8 mouse cellular contexts compared by ENCODE assay signal in genomic region chr15:79689662-79690425, GRCm38 (mm10). TPM values are rescaled to one million over a fixed set of nuclear protein-coding genes. Genes with fewer than 3 reads are reported as not detected.
DNase-seq lines count a peak whose midpoint lies in the region; ATAC-seq and TF ChIP-seq lines count a peak whose summit lies in the region.

No protein-coding gene starts in this region.

- peaks cover 5% of the 10 kb centered on the region for H3K79me2 ChIP-seq in heart, adult 2 months (replicated peaks; ENCODE audit: control insufficient read depth, insufficient read depth, low read length)
- H3K79me2 ChIP-seq in C2C12 (ENCODE audit: control insufficient read depth, insufficient read depth): peaks cover 69% of the 10 kb centered on the region

- no peaks in the 10 kb centered on the region for H3K27me3 ChIP-seq in heart, adult 2 months (ENCODE audit: control insufficient read depth, insufficient read depth, low read length)
- no peaks in the 10 kb centered on the region for H3K27me3 ChIP-seq in C2C12 (ENCODE audit: control insufficient read depth, insufficient read depth, insufficient read length)
- H3K27me3 ChIP-seq in forebrain, embryonic 12.5 days: no peaks in the 10 kb centered on the region
- H3K27me3 ChIP-seq in liver, embryonic 13.5 days: no peaks in the 10 kb centered on the region

- peak overlapping the region; percentile 98 for H3K4me2 ChIP-seq in forebrain, embryonic 12.5 days
- H3K4me2 ChIP-seq in liver, embryonic 13.5 days: peak overlapping the region; percentile 82

- 0 out of 2 replicates have a peak, but pooled peaks have one; percentile 42 for TF ChIP-seq EP300 in heart, adult 2 months (IDR thresholded peaks at IDR 0.05; ENCODE audit: insufficient read depth, low read depth, low read length)

- H3K27ac ChIP-seq in heart, adult 2 months: peak overlapping the region; percentile 57
- H3K27ac ChIP-seq in forebrain, embryonic 12.5 days: peak overlapping the region; percentile 53; the same call in 1 of the 2 replicates
- peak overlapping the region; percentile 95 for H3K27ac ChIP-seq in liver, embryonic 13.5 days

- intact Hi-C loops in heart, adult 2 months (cut with DNase I): loop anchor here (2.0 to 5.0 kb wide), 2 partner anchors 37 to 53 kb away; partner anchors contain the start of gene Sun2
- intact Hi-C loops in heart, postnatal 10 days (cut with DNase I): loop anchor here (2.0 kb wide), 1 partner anchor 49 kb away; no protein-coding TSS in a partner anchor
- intact Hi-C loops in left cerebral cortex, postnatal 14 days (cut with DNase I): no loop called here

- peaks cover 58% of the 10 kb centered on the region for H3K79me3 ChIP-seq in C2C12 (ENCODE audit: low read depth)

- no peak for ATAC-seq in forebrain, embryonic 12.5 days (ENCODE audit: low FRiP score)
- no peak for ATAC-seq in liver, embryonic 13.5 days (ENCODE audit: low read depth)
- no peak for ATAC-seq in inflammation-experienced regulatory T-cells, adult 6 months

- no peak for TF ChIP-seq CTCF in heart, adult 2 months (IDR thresholded peaks at IDR 0.05)
- no peak for TF ChIP-seq CTCF in C2C12 (IDR thresholded peaks at IDR 0.05; ENCODE audit: control insufficient read depth, insufficient read depth, insufficient read length)

- no peaks in the 10 kb centered on the region for H3K9me3 ChIP-seq in forebrain, embryonic 12.5 days
- no peaks in the 10 kb centered on the region for H3K9me3 ChIP-seq in liver, embryonic 13.5 days (replicated peaks)

- TF ChIP-seq POLR2A in heart, adult 2 months (IDR thresholded peaks at IDR 0.05; ENCODE audit: insufficient read depth, low read depth, low read length): no peak

- peaks cover 17% of the 10 kb centered on the region for H3K4me1 ChIP-seq in heart, adult 2 months (ENCODE audit: control insufficient read depth, insufficient read depth, low read length)
- peaks cover 58% of the 10 kb centered on the region for H3K4me1 ChIP-seq in forebrain, embryonic 12.5 days
- H3K4me1 ChIP-seq in liver, embryonic 13.5 days (replicated peaks): peaks cover 74% of the 10 kb centered on the region

- no peaks in the 10 kb centered on the region; the same call in none of the 2 replicates for H3K36me3 ChIP-seq in heart, adult 2 months (ENCODE audit: control insufficient read depth, insufficient read depth, low read length)
- H3K36me3 ChIP-seq in C2C12 (ENCODE audit: control insufficient read depth, insufficient read depth): peaks cover 9% of the 10 kb centered on the region
- H3K36me3 ChIP-seq in forebrain, embryonic 12.5 days (replicated peaks): peaks cover 7% of the 10 kb centered on the region
- H3K36me3 ChIP-seq in liver, embryonic 13.5 days: no peaks in the 10 kb centered on the region; the same call in 1 of the 2 replicates

- peak overlapping the region; percentile 24 for H3K9ac ChIP-seq in heart, adult 2 months (ENCODE audit: low read depth, low read length)
- H3K9ac ChIP-seq in forebrain, embryonic 12.5 days: peak overlapping the region; percentile 38; the same call in 1 of the 2 replicates
- peak overlapping the region; percentile 75 for H3K9ac ChIP-seq in liver, embryonic 13.5 days

- DNase-seq in heart, adult 2 months: no peak
- no peak for DNase-seq in heart, postnatal 10 days
- DNase-seq in liver, embryonic 13.5 days: no peak
- DNase-seq in urinary bladder, adult 18-20 months (ENCODE audit: low spot score in 2 of 2): no peak
- no peak for DNase-seq in left cerebral cortex, postnatal 14 days (ENCODE audit: low spot score in 2 of 2)

- peak overlapping the region; percentile 55 for H3K4me3 ChIP-seq in heart, adult 2 months
- H3K4me3 ChIP-seq in C2C12 (ENCODE audit: insufficient read depth, poor library complexity, severe bottlenecking): no peak overlapping the region
- peak overlapping the region; percentile 91 for H3K4me3 ChIP-seq in forebrain, embryonic 12.5 days (replicated peaks)
- H3K4me3 ChIP-seq in liver, embryonic 13.5 days (replicated peaks): peak overlapping the region; percentile 57

- H3ac ChIP-seq in C2C12 (ENCODE audit: control insufficient read depth, insufficient read length, low read depth): no peak overlapping the region

- 12% methylated on average over 24 of the region's 24 CpGs for WGBS in heart, adult 2 months
- WGBS in forebrain, embryonic 12.5 days: 19% methylated on average over 24 of the region's 24 CpGs
- WGBS in liver, embryonic 13.5 days (ENCODE audit: insufficient replicate concordance): 14% methylated on average over 24 of the region's 24 CpGs

TF ChIP-seq in C2C12, 6 proteins besides CTCF, POLR2A, EP300 and RAD21:
- no peak for TF ChIP-seq FOSL1 (IDR thresholded peaks at IDR 0.05; ENCODE audit: insufficient read depth, low read length, poor library complexity, severe bottlenecking)
- TF ChIP-seq CEBPB (IDR thresholded peaks at IDR 0.05; ENCODE audit: low read depth): peak; percentile 48
- peak; percentile 5 for TF ChIP-seq MYOD1 (IDR thresholded peaks at IDR 0.05; ENCODE audit: control insufficient read depth, insufficient read length, low read depth)

RNA-seq across cellular contexts. Expression of gene Gtpbp1, which starts 0.8 kb away (rescaled TPM):
- total RNA-seq in heart, adult 2 months (2021): 10 to 100 TPM; 26.9 to 30.1 TPM
- polyA plus RNA-seq in heart, adult 2 months (2012; rRNA removed): 27.0 and 30.5 TPM in 2 replicates
- total RNA-seq in heart, postnatal 10 days (2021): 10 to 100 TPM; 36.1 to 37.8 TPM
- 62.5 TPM for polyA plus RNA-seq in C2C12 (2012; fragmentation: generic; extraction: Trizol)
- 51.5 and 55.7 TPM in 2 replicates for polyA plus RNA-seq in forebrain, embryonic 12.5 days (2016; fragmentation: Nextera tagmentation; extraction: Ambion mirVana)
- 32.6 and 36.9 TPM in 2 replicates for polyA plus RNA-seq in liver, embryonic 13.5 days (2015; fragmentation: Nextera tagmentation; extraction: Ambion mirVana)
- 10 to 100 TPM; 18.7 to 22.5 (median 21.5) TPM for polyA plus RNA-seq in inflammation-experienced regulatory T-cells, adult 6 months (2017; shearing (Covaris generic))
- 10 to 100 TPM; 44.1 to 44.7 TPM for total RNA-seq in left cerebral cortex, postnatal 14 days (2021)

RNA-seq across cellular contexts. Expression of gene Josd1, which starts 2.1 kb away (rescaled TPM):
- 10 to 100 TPM; 22.1 to 24.9 TPM for total RNA-seq in heart, adult 2 months (2021)
- polyA plus RNA-seq in heart, adult 2 months (2012; rRNA removed): 16.1 and 25.6 TPM in 2 replicates
- 10 to 100 TPM; 29.3 to 30.1 TPM for total RNA-seq in heart, postnatal 10 days (2021)
- 37.0 TPM for polyA plus RNA-seq in C2C12 (2012; fragmentation: generic; extraction: Trizol)
- polyA plus RNA-seq in forebrain, embryonic 12.5 days (2016; fragmentation: Nextera tagmentation; extraction: Ambion mirVana): 24.1 and 24.5 TPM in 2 replicates
- polyA plus RNA-seq in liver, embryonic 13.5 days (2015; fragmentation: Nextera tagmentation; extraction: Ambion mirVana): 20.0 and 21.6 TPM in 2 replicates
- polyA plus RNA-seq in inflammation-experienced regulatory T-cells, adult 6 months (2017; shearing (Covaris generic)): 1 to 10 TPM; 3.3 to 4.6 (median 4.1) TPM
- 10 to 100 TPM; 56.1 to 66.2 TPM for total RNA-seq in left cerebral cortex, postnatal 14 days (2021)

RNA-seq across cellular contexts. Expression of gene Tomm22, which starts 19.2 kb away (rescaled TPM):
- total RNA-seq in heart, adult 2 months (2021): 100 to 1,000 TPM in 1 of 2 experiments, 10 to 100 TPM in 1; 99.8 to 109 TPM
- 57.8 and 112 TPM in 2 replicates for polyA plus RNA-seq in heart, adult 2 months (2012; rRNA removed)
- 100 to 1,000 TPM; 146 to 154 TPM for total RNA-seq in heart, postnatal 10 days (2021)
- 171 TPM for polyA plus RNA-seq in C2C12 (2012; fragmentation: generic; extraction: Trizol)
- polyA plus RNA-seq in forebrain, embryonic 12.5 days (2016; fragmentation: Nextera tagmentation; extraction: Ambion mirVana): 266 and 274 TPM in 2 replicates
- polyA plus RNA-seq in liver, embryonic 13.5 days (2015; fragmentation: Nextera tagmentation; extraction: Ambion mirVana): 199 and 225 TPM in 2 replicates
- polyA plus RNA-seq in inflammation-experienced regulatory T-cells, adult 6 months (2017; shearing (Covaris generic)): 100 to 1,000 TPM; 185 to 255 (median 187) TPM
- 10 to 100 TPM; 97.8 to 99.7 TPM for total RNA-seq in left cerebral cortex, postnatal 14 days (2021)

RNA-seq across cellular contexts. Expression of gene Cby1, which starts 30.8 kb away (rescaled TPM):
- total RNA-seq in heart, adult 2 months (2021): 10 to 100 TPM; 18.6 to 19.3 TPM
- polyA plus RNA-seq in heart, adult 2 months (2012; rRNA removed): 10.1 and 13.8 TPM in 2 replicates
- 10 to 100 TPM; 28.2 to 29.3 TPM for total RNA-seq in heart, postnatal 10 days (2021)
- 54.5 TPM for polyA plus RNA-seq in C2C12 (2012; fragmentation: generic; extraction: Trizol)
- 89.3 and 90.6 TPM in 2 replicates for polyA plus RNA-seq in forebrain, embryonic 12.5 days (2016; fragmentation: Nextera tagmentation; extraction: Ambion mirVana)
- 18.6 and 19.3 TPM in 2 replicates for polyA plus RNA-seq in liver, embryonic 13.5 days (2015; fragmentation: Nextera tagmentation; extraction: Ambion mirVana)
- 10 to 100 TPM; 15.7 to 18.3 (median 16.8) TPM for polyA plus RNA-seq in inflammation-experienced regulatory T-cells, adult 6 months (2017; shearing (Covaris generic))
- total RNA-seq in left cerebral cortex, postnatal 14 days (2021): 10 to 100 TPM; 65.3 to 69.2 TPM

RNA-seq across cellular contexts. Expression of gene Fam227a, which starts 31.1 kb away (rescaled TPM):
- total RNA-seq in heart, adult 2 months (2021): under 1 TPM; 0.75 to 0.84 TPM
- polyA plus RNA-seq in heart, adult 2 months (2012; rRNA removed): 1.2 and 1.4 TPM in 2 replicates
- total RNA-seq in heart, postnatal 10 days (2021): 1 to 10 TPM in 1 of 2 experiments, under 1 TPM in 1; 0.97 to 1.3 TPM
- polyA plus RNA-seq in C2C12 (2012; fragmentation: generic; extraction: Trizol): 0.27 TPM
- polyA plus RNA-seq in forebrain, embryonic 12.5 days (2016; fragmentation: Nextera tagmentation; extraction: Ambion mirVana): 5.1 and 5.4 TPM in 2 replicates
- polyA plus RNA-seq in liver, embryonic 13.5 days (2015; fragmentation: Nextera tagmentation; extraction: Ambion mirVana): 0.12 and 0.39 TPM in 2 replicates
- polyA plus RNA-seq in inflammation-experienced regulatory T-cells, adult 6 months (2017; shearing (Covaris generic)): under 1 TPM in 2 of 3 experiments, not detected in 1; 0.26 to 0.75 TPM
- 10 to 100 TPM in 1 of 2 experiments, 1 to 10 TPM in 1; 7.0 to 12.4 TPM for total RNA-seq in left cerebral cortex, postnatal 14 days (2021)

Comparison
In these comparisons a context has a peak if more than half of its experiments do, and no peak if none do; other contexts are left out.
1. H3K9ac ChIP-seq: peak in every context shown above with its lines; median percentile 75 in liver, embryonic 13.5 days; 38 in forebrain, embryonic 12.5 days; 24 in heart, adult 2 months.